Mouse (Mus musculus): Measurements from ENCODE around the gene Ppox.

- TF ChIP-seq CTCF (IDR thresholded peaks at IDR 0.05; ENCODE audit: low read depth, low read length) (no peak), GATA1 (IDR thresholded peaks at IDR 0.05; ENCODE audit: borderline replicate concordance, low read length) (no peak), TAL1 (conservative IDR thresholded peaks at IDR 0.05; ENCODE audit: low read depth, low read length) (no peak), GATA2 (IDR thresholded peaks at IDR 0.05; ENCODE audit: borderline replicate concordance, low read depth, low read length) (no peak)
Observed at GRCm38 (mm10) chr1:171329433-171330215, 48.6 kb upstream of the Ppox start.

Data from G1E (cell line).